Mouse (Mus musculus) frontal cortex, postnatal 36 days (tissue): ENCODE results near the gene Chrna4.

Experiments
- DNase-seq, 2 experiments: peaks; one replicate each; pipeline ENCODE4 v3.0.0; 2022; ENCODE audit warnings: low spot score in 2 of 2

Gene Chrna4

GRCm38 (mm10) chr2:181038644-181039355 lies 4.5 kb downstream of the Chrna4 start:
- DNase-seq: peak in 1 of 2 experiments; percentile 27

GRCm38 (mm10) chr2:181036561-181036960 lies 6.8 kb downstream of the Chrna4 start:
- no peak for DNase-seq

- no peak for DNase-seq
Observed at GRCm38 (mm10) chr2:181035186-181035585, 8.2 kb downstream of the Chrna4 start.

- DNase-seq: no peak
Observed at GRCm38 (mm10) chr2:181033310-181033709, 10.0 kb downstream of the Chrna4 start.

GRCm38 (mm10) chr2:181032407-181032806 lies 10.9 kb downstream of the Chrna4 start:
- DNase-seq: no peak

GRCm38 (mm10) chr2:181031406-181031934 lies 11.9 kb downstream of the Chrna4 start:
- peak; percentile 22 to 37 for DNase-seq

GRCm38 (mm10) chr2:181008339-181008738 lies 35.0 kb downstream of the Chrna4 start:
- DNase-seq: no peak

- no peak for DNase-seq
Observed at GRCm38 (mm10) chr2:181007054-181007453, 36.3 kb downstream of the Chrna4 start.

- DNase-seq: no peak
Observed at GRCm38 (mm10) chr2:180996905-180997304, 46.4 kb downstream of the Chrna4 start.

GRCm38 (mm10) chr2:180996436-180996835 lies 46.9 kb downstream of the Chrna4 start:
- DNase-seq: peak; percentile 45 to 61

- DNase-seq: no peak
Observed at GRCm38 (mm10) chr2:180995457-180995856, 47.9 kb downstream of the Chrna4 start.

GRCm38 (mm10) chr2:180994360-180994759 lies 49.0 kb downstream of the Chrna4 start:
- DNase-seq: no peak

GRCm38 (mm10) chr2:180990347-180990746 lies 53.0 kb downstream of the Chrna4 start:
- peak; percentile 9 to 44 for DNase-seq

- no peak for DNase-seq
Observed at GRCm38 (mm10) chr2:180988948-180989347, 54.4 kb downstream of the Chrna4 start.

GRCm38 (mm10) chr2:180988347-180988913 lies 54.9 kb downstream of the Chrna4 start:
- DNase-seq: peak in 1 of 2 experiments; percentile 42

GRCm38 (mm10) chr2:180987432-180988030 lies 55.8 kb downstream of the Chrna4 start:
- DNase-seq: no peak

GRCm38 (mm10) chr2:180987001-180987400 lies 56.3 kb downstream of the Chrna4 start:
- no peak for DNase-seq

GRCm38 (mm10) chr2:180986449-180986848 lies 56.9 kb downstream of the Chrna4 start, which contains the start of gene Col20a1:
TSS of gene Col20a1 (plus strand) at chr2:180986535.
- no peak for DNase-seq

- no peak for DNase-seq
Observed at GRCm38 (mm10) chr2:180985635-180986034, 57.7 kb downstream of the Chrna4 start.

- no peak for DNase-seq
Observed at GRCm38 (mm10) chr2:180981133-180981532, 62.2 kb downstream of the Chrna4 start.
